Mouse (Mus musculus): ENCODE measurements around the gene Ap2b1.
"Not testable (repeated sequence)": the region's sequence is repeated elsewhere in the genome, so short reads cannot be mapped to it uniquely, and the experiment has no call there.

DNA sequence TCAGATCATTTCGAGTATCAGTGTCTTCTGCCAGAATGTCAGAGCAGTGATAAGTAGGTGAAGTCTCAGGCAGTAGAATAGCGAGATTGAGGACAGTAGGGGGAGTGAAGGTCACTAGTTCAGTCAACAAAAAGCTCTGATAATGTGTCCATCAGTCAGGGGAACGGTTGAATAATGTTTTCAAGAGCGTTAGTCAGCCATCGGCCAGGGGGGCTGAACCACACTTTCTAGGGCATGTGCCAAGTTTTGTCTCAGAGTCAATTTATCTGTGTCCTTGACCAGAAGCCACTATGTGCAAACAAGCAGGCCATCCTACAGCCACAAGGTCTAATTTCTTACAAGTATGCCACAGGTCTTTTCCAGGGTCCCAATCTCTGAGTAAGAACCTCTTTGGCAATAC is 41.6 kb upstream of the Ap2b1 start:
- TF ChIP-seq POLR2A (IDR thresholded peaks at IDR 0.05; ENCODE audit: control insufficient read depth, extremely low read depth, insufficient read depth, low read length, poor library complexity); CTCF (IDR thresholded peaks at IDR 0.05; ENCODE audit: borderline replicate concordance, control insufficient read depth, extremely low read depth, insufficient read depth, low read length, poor library complexity): not testable (repeated sequence)

Data from thymus, adult 2 months (tissue).